Mouse (Mus musculus): Measurements from ENCODE around the gene Cdc42ep3.

- no peak for TF ChIP-seq POLR2A (IDR thresholded peaks at IDR 0.05; ENCODE audit: borderline replicate concordance, extremely low read depth, low read depth, low read length)
- no peak for TF ChIP-seq CTCF (IDR thresholded peaks at IDR 0.05; ENCODE audit: insufficient read depth, low read length)
Measured at GRCm38 (mm10) chr17:79353446-79354173, 1.3 kb downstream of the Cdc42ep3 start.
